Mouse (Mus musculus) G1E (cell line): ENCODE measurements around the gene Agbl2. TPM values are rescaled to one million over a fixed set of nuclear protein-coding genes. Genes with fewer than 3 reads are reported as not detected.
A peak's percentile ranks its signal among the peaks of the same experiment; 100 is the strongest.

Experiments used
- ATAC-seq: 2 replicates; pipeline ENCODE4 v1.8.0; 2016; ENCODE audit warnings: mild to moderate bottlenecking; ENCODE audit not compliant: insufficient number of reproducible peaks, poor library complexity, low FRiP score, severe bottlenecking; ENCODE audit errors: extremely low read depth
- DNase-seq: peaks from one replicate; pipeline ENCODE4 v3.0.0; 2012; ENCODE audit warnings: low spot score
- H3K27me3 ChIP-seq: 2 replicates; pipeline ENCODE4 v1.6.1; 2012; ENCODE audit warnings: mild to moderate bottlenecking, low read length, inconsistent platforms; ENCODE audit not compliant: insufficient read depth
- H3K36me3 ChIP-seq: replicated peaks from 2 replicates; pipeline ENCODE3; 2012; ENCODE audit warnings: mild to moderate bottlenecking, inconsistent platforms
- H3K4me1 ChIP-seq: 2 replicates; pipeline ENCODE4 v1.6.1; 2012; ENCODE audit warnings: low read depth, low read length, inconsistent platforms, mixed read lengths; ENCODE audit not compliant: insufficient read depth
- H3K4me3 ChIP-seq: 2 replicates; pipeline ENCODE4 v1.5.1; 2012; ENCODE audit warnings: low read depth, mild to moderate bottlenecking, inconsistent platforms, low read length, moderate library complexity, mixed read lengths
- H3K9me3 ChIP-seq: replicated peaks from 2 replicates; pipeline ENCODE4 v1.6.1; 2012; ENCODE audit warnings: inconsistent platforms
- CTCF ChIP-seq: IDR thresholded peaks from 2 replicates; pipeline ENCODE4 v1.5.1; 2012; ENCODE audit warnings: low read depth, low read length, inconsistent platforms, mixed read lengths
- GATA1 ChIP-seq: IDR thresholded peaks from 2 replicates; pipeline ENCODE4 v1.6.1; 2012; ENCODE audit warnings: borderline replicate concordance, low read length, inconsistent platforms, mixed read lengths
- GATA2 ChIP-seq: IDR thresholded peaks from 2 replicates; pipeline ENCODE4 v1.6.1; 2012; ENCODE audit warnings: low read depth, low read length, inconsistent platforms, borderline replicate concordance
- POLR2AphosphoS5 ChIP-seq: IDR thresholded peaks from 2 replicates; pipeline ENCODE4 v1.6.1; 2012; ENCODE audit warnings: low read depth, low read length, inconsistent platforms; ENCODE audit not compliant: insufficient replicate concordance
- TAL1 ChIP-seq: conservative IDR thresholded peaks from 2 replicates; pipeline ENCODE4 v1.6.1; 2012; ENCODE audit warnings: low read depth, low read length, inconsistent platforms, mixed read lengths
- polyA plus RNA-seq: library from polyadenylated mRNA; stranded (reverse); fragments of >175 nt; gene quantifications from 2 replicates; pipeline ENCODE4 v1.2.3, GENCODE M21; 2012
- total RNA-seq, 2 experiments: library from RNA; stranded (forward) in 1 of 2; stranded (reverse) in 1 of 2; fragments of 200-1000 nt in 1 of 2; fragments of >200 nt in 1 of 2; fragmentation: Nextera tagmentation in 1 of 2; gene quantifications; 2 replicates each; pipeline ENCODE4 v1.2.3; 2014 to 2017

Agbl2 gene
- total and polyA plus RNA-seq, 3 experiments = 0.11 TPM; not detected in 2

DNA sequence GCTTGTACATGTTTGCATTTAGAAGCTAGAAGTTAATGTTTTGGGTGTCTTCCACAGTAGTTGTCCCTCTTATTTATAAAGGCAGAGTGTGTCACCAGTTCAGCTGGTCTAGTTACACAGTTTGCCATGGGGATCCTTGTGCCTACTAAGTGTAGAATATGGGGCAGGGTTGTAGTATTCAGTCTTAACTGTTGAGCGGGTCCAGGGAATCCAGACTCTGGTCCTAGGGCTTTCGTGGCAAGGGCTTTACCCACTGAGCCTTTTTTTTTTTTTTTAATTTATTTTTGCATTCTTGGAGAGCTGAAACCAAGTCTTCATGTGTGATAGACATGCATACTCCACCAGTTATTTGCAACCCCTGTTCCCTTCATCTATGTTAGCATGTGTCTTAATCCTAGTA lies 79.0 kb downstream of the Agbl2 start:
- H3K27me3 ChIP-seq = no peaks in the 10 kb centered on the region
- peaks cover 85% of the 10 kb centered on the region for H3K36me3 ChIP-seq
- no peak for TF ChIP-seq POLR2AphosphoS5
- no peak for TF ChIP-seq GATA2
- TF ChIP-seq GATA1 = no peak
- no peak for TF ChIP-seq TAL1
- no peak for TF ChIP-seq CTCF

DNA sequence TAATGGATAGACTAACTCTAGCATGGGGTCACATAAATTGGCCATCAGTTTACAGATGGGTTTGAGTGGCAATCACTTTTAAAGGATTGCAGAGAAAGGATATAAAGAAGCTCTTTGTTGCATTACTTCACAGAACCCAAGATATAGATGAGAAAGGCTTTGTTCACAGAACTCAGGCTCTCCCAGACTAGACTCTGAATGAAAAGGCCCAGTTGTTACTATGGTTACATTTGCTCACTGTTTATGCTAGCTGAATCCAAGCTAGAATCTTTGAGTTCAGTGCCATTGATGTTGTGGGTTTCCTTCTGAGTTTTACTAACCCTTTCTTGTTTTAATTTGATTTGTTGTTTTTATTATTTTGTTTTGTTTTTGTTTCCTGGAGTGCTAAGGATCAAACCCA lies 81.7 kb downstream of the Agbl2 start:
- ATAC-seq = no peak
- peaks cover 88% of the 10 kb centered on the region for H3K36me3 ChIP-seq

More for the DNA sequence above, 79.0 kb downstream of the Agbl2 start:
- DNase-seq = no peak
- ATAC-seq = no peak
- no peaks in the 10 kb centered on the region for H3K9me3 ChIP-seq
- H3K4me3 ChIP-seq = no peak overlapping the region
- H3K4me1 ChIP-seq = peaks cover 1% of the 10 kb centered on the region; the same call in 1 of the 2 replicates

DNA sequence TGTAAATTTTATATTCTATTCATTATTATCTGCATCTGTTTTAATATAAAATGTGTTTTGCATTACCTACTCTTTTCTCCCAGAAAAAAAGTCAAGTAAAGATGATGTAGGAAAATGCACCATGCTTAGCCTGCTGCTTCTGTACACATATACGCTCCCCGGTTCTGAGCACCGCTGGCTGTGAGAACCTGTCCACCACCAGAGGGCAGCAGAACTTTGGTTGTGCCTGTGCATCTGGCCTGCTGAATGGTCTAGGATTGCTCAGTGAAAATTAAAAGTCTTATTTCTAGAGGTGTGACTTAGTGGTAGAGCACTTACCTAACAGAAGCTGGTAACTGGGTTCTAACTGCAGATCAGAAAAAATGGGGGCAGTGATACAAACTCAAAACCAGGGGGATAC lies 84.0 kb downstream of the Agbl2 start:
- Histone ChIP-seq H3K4me3 (no peak overlapping the region), H3K36me3 (peaks cover 66% of the 10 kb centered on the region), H3K27me3 (no peaks in the 10 kb centered on the region), H3K4me1 (peaks cover 49% of the 10 kb centered on the region), H3K9me3 (no peaks in the 10 kb centered on the region)
- 0 out of 2 replicates have a peak, but pooled peaks have one; percentile 41 for ATAC-seq
- no peak for DNase-seq
- TF ChIP-seq GATA1 (no peak), POLR2AphosphoS5 (no peak), CTCF (peak; percentile 49; the same call in 1 of the 2 replicates), GATA2 (no peak), TAL1 (no peak)

More for the DNA sequence above, 81.7 kb downstream of the Agbl2 start:
- H3K4me1 ChIP-seq = peaks cover 26% of the 10 kb centered on the region
- DNase-seq = no peak
- no peaks in the 10 kb centered on the region for H3K27me3 ChIP-seq
- no peaks in the 10 kb centered on the region for H3K9me3 ChIP-seq
- H3K4me3 ChIP-seq = no peak overlapping the region
- TF ChIP-seq POLR2AphosphoS5 = no peak
- no peak for TF ChIP-seq TAL1
- no peak for TF ChIP-seq GATA2
- no peak for TF ChIP-seq GATA1
- no peak for TF ChIP-seq CTCF

DNA sequence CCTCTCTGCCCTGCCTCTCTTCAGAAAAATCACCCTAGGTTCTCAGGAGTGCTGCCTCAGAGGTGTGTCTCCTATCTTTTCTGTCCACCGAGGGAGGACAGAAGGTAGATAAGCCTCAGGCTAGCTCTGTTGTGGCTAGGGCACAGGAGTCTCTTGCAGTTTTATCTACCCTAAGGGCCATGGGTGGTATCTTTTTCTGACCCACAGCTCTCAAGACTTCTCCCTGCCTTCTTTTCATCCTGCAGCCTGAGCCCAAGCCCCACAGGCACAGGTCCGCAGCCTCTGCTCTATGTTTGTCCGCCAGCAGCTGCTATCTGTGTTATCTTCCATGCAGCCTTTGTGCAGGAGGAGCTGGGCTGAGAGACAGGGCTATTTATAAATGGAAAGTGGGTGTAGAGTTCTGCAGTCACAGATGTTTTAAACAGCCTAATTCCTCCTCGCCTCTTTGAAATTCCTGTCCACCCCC lies 87.6 kb downstream of the Agbl2 start:
- Histone ChIP-seq H3K27me3 (no peaks in the 10 kb centered on the region), H3K4me1 (peaks cover 56% of the 10 kb centered on the region), H3K9me3 (no peaks in the 10 kb centered on the region), H3K4me3 (peak overlapping the region; percentile 47; the same call in 1 of the 2 replicates), H3K36me3 (peaks cover 35% of the 10 kb centered on the region)
- TF ChIP-seq GATA2 (no peak), TAL1 (peak; percentile 52)
- peak; percentile 92 for ATAC-seq
- peak; percentile 56 for DNase-seq

DNA sequence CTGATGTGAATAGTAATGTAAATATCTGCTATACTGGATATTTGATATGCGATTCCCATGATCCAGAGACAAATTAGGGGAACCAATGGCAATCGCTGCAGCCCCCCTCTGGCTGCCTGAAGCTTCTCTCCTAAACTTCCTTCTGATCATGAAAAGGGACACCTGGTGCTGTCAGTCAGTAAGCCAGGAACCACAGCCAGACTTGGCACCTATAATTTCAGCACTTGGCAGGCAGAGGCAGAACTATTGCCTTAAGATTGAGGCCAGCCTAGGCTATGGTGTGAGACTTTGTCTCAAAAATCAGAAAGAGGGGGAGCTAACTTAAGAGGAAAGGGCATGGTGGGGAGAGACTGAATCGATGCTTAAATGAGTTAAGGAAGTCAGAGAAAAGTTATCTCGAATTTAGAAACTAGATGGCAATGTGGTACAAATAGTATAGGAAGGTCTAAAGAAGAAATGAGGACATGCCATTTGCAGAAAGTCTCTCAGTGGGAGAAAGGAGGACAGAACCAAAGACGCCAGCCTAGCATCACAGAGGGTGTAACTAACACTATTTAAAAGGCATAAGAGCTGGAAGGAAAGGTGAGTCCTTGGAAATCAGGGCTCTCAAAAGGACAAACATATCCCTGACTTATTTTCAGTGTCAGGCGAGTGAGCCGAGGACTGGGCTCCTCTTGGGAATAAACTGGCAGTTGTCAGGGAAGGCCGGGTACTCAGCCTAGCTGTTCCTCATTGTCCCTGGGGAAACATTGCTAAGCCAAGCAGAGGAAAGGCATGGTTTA lies 88.8 kb downstream of the Agbl2 start:
- Histone ChIP-seq H3K36me3 (peaks cover 25% of the 10 kb centered on the region), H3K27me3 (no peaks in the 10 kb centered on the region), H3K9me3 (no peaks in the 10 kb centered on the region), H3K4me1 (peaks cover 57% of the 10 kb centered on the region), H3K4me3 (no peak overlapping the region; the same call in 1 of the 2 replicates)
- TF ChIP-seq TAL1 = no peak
- no peak for TF ChIP-seq POLR2AphosphoS5
- no peak for TF ChIP-seq GATA1
- TF ChIP-seq CTCF = no peak
- TF ChIP-seq GATA2 = no peak
- DNase-seq (no peak), ATAC-seq (no peak)

DNA sequence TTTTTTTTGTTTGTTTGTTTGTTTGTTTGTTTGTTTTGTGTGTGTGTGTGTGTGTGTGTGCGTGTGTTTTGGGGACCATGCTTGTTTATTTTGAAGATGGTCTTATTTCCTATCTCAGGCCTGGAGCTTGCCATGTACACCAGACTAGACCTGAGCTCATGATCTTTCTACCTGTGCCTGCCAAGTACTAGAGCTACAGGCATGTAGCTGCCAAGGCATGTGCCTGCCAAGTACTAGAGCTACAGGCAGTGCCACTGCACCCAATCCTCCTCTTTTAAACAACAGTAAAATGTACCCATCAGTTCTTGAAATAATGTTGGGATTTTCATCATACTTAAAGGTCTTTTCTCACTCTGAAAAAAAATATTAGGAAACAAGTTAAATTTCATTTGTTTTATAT lies 91.5 kb downstream of the Agbl2 start:
- DNase-seq = no peak
- 0 out of 2 replicates have a peak, but pooled peaks cover 2% of the 10 kb centered on the region for H3K27me3 ChIP-seq
- no peaks in the 10 kb centered on the region for H3K9me3 ChIP-seq
- no peak overlapping the region for H3K4me3 ChIP-seq
- peaks cover 33% of the 10 kb centered on the region for H3K4me1 ChIP-seq
- H3K36me3 ChIP-seq = peaks cover 1% of the 10 kb centered on the region
- no peak for ATAC-seq
- TF ChIP-seq GATA1 (no peak), TAL1 (no peak), GATA2 (no peak), CTCF (no peak), POLR2AphosphoS5 (no peak)

DNA sequence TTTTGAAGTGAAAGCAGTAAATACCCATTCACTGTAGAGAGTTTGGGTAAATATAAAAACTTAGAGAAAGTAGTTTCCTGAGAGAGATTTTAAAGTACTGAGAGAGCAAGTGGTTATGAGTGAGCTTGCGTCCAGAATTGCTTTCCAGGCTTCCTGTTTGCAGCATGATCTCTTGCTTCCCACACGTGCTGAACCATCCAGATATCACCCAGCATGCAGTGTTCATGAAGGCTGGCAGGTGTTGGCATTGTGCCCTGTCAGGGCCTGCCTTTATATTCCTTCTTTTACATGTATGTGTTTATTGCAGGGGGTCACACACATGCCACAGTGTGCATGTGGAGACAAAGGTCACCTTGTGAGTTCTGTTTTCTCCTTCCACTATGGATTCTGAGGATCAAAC lies 92.7 kb downstream of the Agbl2 start:
- H3K4me3 ChIP-seq = no peak overlapping the region
- H3K36me3 ChIP-seq = no peaks in the 10 kb centered on the region
- no peak for DNase-seq
- no peaks in the 10 kb centered on the region for H3K9me3 ChIP-seq
- H3K4me1 ChIP-seq = peaks cover 32% of the 10 kb centered on the region
- TF ChIP-seq GATA1 (no peak), GATA2 (no peak), POLR2AphosphoS5 (no peak), CTCF (no peak), TAL1 (no peak)
- no peak for ATAC-seq
- 0 out of 2 replicates have a peak, but pooled peaks cover 5% of the 10 kb centered on the region for H3K27me3 ChIP-seq
